Mouse (Mus musculus) heart, adult 2 months (tissue): Measurements from ENCODE around the gene Veph1.

ENCODE experiments used
- CTCF ChIP-seq: fragments of 200-600 bp; IDR thresholded peaks from 2 replicates; pipeline ENCODE4 v1.8.1; 2022; ENCODE audit warnings: antibody characterized with exemption, mild to moderate bottlenecking, moderate library complexity
- EP300 ChIP-seq: fragments of 200-500 bp; IDR thresholded peaks from 2 replicates; pipeline ENCODE4 v1.6.1; 2011; ENCODE audit warnings: low read depth, low read length, control low read depth; ENCODE audit not compliant: insufficient read depth
- POLR2A ChIP-seq: fragments of 200-500 bp; IDR thresholded peaks from 2 replicates; pipeline ENCODE4 v1.6.1; 2011; ENCODE audit warnings: mild to moderate bottlenecking, low read depth, low read length, control low read depth; ENCODE audit not compliant: insufficient read depth

DNA sequence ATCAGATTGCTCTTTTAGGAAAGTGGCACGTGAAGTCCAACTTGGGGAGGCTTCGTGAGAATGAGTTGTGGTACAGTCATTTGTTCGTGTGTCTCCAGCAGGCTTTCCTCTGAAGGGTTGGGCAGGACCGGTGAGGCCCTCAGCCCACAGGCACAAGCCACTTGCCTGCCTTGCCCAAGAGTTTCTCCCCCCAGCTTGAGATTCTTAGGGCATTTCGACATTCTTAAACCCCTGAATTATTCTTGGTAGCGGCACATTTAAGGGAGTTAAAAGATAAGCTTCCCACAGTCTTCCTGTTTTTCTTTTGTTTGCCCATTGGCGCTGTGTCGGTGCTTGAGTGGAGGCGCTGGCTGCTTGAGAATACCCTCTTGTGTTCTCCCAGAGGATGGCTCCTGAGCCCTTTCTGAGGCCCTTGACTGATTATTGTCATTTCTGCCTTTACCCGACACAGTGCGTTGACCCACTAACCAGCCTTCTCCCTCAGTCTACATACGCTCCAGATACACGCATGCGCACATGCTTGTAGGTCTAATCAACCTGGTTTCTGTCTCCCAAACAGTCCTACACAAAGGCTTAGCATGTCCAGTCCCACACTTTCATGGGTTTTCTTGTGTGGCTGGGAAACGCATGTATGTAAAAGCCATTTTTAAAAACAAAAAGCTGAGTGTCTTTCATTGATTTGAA is 34.4 kb upstream of the Veph1 start:
- TF ChIP-seq CTCF: no peak
- no peak for TF ChIP-seq POLR2A
- TF ChIP-seq EP300: no peak
